Mouse (Mus musculus) CD4-positive, CD25-positive, alpha-beta regulatory T cell, adult 9 weeks (primary cell): ENCODE data around the gene Naa50. TPM values are rescaled to one million over a fixed set of nuclear protein-coding genes. Genes with fewer than 3 reads are reported as not detected.

Experiments
- polyA plus RNA-seq: library from polyadenylated mRNA; unstranded; fragments of 100-300 nt; shearing (Covaris generic); gene quantifications from one replicate; pipeline ENCODE4 v1.2.1, GENCODE M21; 2017

Gene Naa50
- 24.2 TPM for polyA plus RNA-seq

DNA sequence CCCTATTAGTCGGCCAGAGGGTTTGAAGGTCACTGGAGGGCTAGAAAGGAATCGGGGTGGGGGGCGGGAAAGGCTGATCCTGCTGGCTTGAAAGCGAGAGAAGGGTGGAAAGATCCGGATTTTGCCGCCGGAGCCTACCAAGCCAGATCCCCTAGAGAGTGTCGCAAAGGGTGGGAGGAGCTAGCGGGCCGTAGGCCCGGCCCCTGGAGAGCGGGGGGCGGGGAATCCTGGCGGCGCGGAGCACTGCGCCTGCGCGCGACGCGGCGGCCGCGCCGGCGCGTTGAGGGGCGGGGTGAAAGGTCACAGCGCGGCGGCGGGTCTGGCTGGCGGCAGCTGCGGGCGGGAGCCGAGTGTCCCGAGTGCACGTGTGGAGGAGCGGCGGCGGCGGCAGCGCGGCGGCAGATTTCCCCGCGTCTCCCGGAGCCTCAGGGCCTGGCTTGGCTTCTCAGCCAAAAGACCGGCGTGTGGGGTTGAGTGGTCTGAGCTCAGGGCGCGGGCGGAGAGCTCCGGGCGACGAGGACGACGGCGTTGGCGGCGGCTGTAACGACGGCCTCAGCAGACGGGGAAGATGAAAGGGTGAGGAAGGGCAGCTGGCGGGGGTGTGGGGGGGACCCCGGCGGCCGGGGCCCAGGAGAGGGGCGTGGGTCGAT, at the start of gene Naa50, which contains the start of gene Atp6v1a:
Gene Naa50 (plus strand): TSS at position 295 of the 650 bp plus-strand sequence.
Gene Atp6v1a (minus strand): TSS at position 170 of the 650 bp plus-strand sequence.

DNA sequence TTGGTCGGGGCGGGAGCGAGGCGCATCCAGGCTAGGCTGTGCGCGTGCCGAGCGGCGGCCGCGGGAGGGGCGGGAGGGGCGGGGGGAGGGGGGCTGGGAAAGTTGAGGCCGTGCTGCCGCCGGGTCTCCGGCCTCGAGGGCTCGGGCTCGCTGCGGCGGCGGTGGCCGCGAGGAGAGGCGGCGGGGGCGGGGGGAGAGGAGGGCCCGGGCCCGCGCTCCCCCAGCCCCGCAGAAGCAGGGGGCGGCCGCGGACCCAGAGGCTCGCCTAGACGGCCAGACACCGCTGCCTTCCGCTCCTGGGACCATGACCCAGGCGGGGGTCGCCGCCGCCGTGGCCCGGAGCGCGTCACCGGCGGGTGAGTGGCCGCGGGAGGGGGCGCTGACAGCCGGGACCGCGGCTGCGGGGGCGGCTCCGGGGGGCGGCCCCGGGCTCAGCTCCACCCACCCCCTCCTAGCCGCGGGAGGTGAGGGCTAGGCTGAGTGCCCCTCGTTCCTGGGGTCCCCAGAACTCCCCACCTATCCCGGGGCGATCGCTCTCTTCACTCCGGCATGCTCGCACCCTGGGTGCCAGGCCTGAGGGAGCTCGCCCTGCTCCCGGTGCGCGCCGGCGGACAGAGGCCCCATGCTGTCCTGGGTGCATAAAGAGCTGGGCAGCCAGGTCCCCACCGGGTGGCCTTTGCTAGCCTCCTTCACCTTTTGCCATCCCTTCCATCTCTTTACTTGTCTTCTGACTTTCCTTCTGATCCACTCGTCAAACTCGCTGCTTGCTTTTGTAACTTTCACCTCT, 33.7 kb downstream of the Naa50 start, which contains the start of gene Usf3:
Gene Usf3 (plus strand): TSS at position 92 of the 787 bp plus-strand sequence.

Other genes starting within 250 kb of the Naa50 start
- gene Qtrt2, start 213.0 kb upstream of the Naa50 start, polyA plus RNA-seq = 23.2 TPM
- 2.3 TPM for gene Zdhhc23, start 160.0 kb upstream of the Naa50 start, polyA plus RNA-seq
- 5.7 TPM for gene Gramd1c, start 76.5 kb upstream of the Naa50 start, polyA plus RNA-seq
- gene Atp6v1a, start 125 bp upstream of the Naa50 start, polyA plus RNA-seq = 27.8 TPM
- 2.7 TPM for gene Usf3, start 33.4 kb downstream of the Naa50 start, polyA plus RNA-seq
- 36.3 TPM for gene Sidt1, start 193.4 kb downstream of the Naa50 start, polyA plus RNA-seq
- gene Spice1, start 207.3 kb downstream of the Naa50 start, polyA plus RNA-seq = 45.6 TPM